Mouse (Mus musculus) spleen, postnatal 14 days (tissue): ENCODE results near the gene Nudt4.
A peak's percentile ranks its signal among the peaks of the same experiment; 100 is the strongest.

Experiments
- DNase-seq, 2 experiments: peaks; one replicate each; pipeline ENCODE4 v3.0.0; 2021 to 2022; ENCODE audit warnings: low spot score in 2 of 2

Nudt4 gene

DNA sequence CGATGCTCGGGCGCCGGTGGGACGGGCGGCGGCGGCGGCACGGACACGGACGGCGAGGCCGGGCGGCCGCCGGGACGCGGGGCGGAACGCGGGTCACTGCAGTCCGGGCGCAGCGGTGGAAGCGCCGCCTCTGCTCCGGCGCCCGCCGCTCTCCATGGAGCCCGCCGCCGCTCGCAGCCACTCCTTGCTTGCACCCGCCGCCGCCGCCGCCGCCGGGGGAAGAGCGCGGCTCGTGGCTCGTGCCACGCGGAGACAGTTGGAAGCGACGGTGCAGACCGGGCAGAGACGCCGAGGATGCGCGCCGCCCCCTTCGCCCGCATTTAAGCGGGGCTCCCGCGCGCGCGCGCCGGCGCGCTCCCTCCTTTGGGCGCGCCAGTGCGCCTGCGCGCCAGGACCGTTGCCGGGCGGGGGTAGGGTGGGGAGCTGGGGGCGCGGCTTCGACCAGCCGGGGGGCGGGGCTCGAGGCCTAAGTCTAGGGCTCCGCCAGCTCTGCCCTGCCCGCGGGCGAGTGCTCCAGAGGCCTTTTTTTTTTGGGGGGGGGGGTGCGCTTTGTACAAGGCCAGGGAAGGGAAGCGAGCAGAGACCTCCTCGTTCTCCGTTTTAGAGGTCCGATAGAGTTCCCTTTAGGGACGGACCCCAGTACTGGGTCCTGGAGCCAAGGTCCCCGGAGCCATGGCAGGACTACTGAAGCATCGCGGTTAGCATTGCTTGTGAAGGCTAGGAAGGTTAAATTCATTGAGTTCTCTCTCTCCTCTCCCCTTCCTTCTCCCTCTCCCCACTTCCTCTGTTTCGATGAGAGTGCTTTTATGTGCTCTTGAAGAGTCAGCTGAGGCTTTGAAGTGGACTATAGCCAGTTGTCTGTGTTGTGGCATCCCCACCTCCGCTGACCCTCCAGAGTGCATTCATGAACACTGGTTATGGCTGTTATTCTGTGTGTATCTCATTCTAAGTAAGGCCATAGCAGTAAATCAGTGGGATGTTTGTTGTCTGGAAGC lies at the start of gene Nudt4:
Gene Nudt4 (minus strand): TSS at position 296 of the 995 bp plus-strand sequence.
- DNase-seq = peak; percentile 81 to 85

DNA sequence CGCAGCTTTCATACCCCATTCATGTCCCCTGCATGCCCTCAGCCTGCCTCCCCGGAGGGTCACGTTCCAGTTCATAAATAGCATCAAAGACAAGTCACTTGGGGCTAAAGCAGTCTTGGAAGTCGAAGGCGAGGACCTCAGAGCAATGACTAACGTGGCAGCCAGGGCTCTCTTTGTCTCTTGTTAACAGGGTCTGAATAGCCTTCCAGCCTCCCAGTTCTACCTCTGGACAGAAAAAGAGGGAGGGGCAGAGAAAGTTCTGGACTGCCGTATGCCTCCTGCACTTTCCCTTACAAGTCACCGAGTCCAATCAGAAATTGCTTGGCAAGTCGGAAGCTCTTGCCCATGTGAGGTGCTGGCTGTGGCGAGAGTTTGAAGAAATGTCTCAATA lies 47.4 kb upstream of the Nudt4 start:
- no peak for DNase-seq

DNA sequence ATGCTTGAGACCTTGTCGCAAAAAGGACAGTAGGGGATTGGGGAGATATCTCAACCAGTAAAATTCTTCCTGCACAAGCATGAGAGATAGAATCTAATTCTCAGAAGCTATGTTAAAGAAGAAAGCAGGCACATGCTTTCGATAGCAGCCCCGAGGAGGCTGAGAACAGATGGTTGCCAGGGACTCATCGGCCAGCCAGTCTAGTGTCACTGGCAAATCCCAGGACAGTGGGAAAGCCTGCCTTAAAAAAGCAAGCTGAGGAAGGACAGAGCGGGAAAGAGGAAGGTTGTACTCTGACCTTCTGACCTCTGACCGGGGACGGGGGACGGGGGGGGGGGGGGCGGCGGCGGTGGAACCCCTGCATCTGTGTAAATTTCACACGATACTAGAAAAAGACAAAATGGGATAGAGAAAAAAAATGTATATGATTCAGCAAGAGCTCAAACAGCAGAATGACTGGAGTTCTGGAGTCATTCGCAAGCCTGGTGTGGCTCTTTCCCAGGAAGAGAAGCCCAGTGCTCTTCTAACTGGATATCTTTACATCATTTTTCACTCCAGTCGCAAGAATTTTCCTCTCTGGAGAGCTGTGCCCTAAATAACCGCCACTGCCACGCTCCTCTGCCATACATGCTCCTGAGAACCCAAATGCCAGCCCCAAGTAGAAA lies 46.9 kb upstream of the Nudt4 start:
- no peak for DNase-seq

DNA sequence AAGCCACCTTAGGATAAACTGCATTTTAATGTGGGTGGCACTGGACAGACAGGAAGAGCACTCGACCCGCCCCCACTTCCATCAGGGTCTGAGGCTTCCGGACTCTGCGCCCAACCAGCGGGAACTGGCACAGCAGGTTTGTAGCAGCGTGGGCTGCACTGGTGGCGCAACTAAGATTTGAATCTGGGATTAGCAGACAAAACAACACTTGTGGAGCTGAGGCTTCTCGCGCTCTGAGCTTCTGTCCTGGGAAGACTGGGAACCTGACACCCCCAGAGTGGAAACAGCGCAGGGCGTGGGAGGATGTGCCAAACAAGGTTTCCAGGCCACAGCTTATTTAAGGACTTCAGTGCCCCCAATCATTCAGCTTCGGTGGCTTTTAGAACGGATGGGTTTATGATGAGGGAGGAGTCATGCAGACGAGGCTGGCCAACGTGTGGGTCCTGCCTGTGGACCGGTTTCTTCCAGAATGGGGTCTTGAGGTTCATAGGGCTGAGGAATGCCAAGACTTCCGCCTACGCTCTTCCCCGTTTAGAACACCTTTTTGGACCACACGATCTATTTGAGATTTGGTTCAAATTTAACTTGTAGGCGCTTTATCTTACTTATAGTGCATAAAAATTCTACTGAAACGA lies 41.1 kb upstream of the Nudt4 start:
- no peak for DNase-seq

DNA sequence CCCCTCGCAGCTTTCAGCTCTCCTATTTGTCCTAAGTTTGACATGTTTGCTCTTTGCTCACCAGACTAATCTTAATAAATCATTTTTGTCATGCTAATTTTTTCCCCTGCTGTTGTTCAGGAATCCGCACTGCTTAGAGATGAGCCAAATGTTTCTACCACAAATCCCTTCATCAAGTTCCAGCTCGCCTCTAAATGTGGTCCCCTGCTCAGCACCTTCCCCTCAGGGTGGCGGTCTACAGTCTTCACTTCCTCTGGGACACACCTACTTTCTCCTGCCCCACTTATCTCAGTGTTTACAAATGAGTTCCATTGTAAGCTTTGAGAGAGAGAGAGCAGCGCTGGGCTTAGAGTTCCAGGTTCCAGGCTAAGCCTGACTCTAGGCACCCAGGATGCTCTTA lies 36.6 kb upstream of the Nudt4 start:
- DNase-seq = no peak

DNA sequence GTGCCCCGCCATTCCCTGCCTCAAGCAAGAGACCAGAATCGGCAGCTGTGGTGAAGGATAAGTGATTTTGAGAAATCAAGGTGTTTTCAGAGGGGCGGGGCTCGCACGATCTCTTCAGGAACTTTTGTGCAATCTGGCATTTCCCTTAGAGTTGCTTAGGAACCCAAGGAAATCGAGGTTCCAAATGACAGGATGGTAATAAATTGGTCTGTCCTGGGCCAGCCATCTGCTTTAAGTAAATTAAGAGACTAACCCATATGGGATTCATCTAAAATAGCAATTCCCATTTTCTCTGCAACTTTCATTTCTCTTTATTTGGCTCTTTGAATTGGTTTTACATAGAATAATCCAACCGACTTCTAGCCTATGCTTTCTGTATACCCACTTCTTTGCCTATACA lies 35.8 kb upstream of the Nudt4 start:
- no peak for DNase-seq

DNA sequence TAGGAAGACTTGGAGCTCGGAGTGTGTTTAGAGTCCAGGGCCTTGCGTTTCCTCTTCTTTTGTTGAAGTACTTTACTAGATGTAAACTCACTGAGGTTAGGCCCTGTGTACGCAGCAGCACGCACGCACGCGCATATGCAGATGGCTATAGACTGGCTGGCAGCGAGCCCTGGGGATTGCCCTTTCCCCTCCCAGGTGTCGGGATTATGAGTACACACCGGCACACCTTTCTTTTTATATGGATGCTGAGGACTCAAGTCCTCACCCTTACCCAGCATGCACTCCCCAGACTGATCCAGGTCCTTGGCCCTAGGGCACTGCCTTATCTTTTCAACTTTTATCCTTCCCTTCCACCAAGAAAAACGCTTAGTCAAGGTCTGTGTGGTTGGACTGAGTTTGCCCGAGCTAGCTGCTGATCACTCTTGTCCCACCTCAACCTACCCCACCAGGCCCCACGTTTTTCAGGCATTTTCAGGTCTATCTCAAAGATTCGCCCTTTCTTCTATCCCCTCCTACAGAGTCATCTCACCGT lies 34.2 kb upstream of the Nudt4 start:
- DNase-seq = no peak

DNA sequence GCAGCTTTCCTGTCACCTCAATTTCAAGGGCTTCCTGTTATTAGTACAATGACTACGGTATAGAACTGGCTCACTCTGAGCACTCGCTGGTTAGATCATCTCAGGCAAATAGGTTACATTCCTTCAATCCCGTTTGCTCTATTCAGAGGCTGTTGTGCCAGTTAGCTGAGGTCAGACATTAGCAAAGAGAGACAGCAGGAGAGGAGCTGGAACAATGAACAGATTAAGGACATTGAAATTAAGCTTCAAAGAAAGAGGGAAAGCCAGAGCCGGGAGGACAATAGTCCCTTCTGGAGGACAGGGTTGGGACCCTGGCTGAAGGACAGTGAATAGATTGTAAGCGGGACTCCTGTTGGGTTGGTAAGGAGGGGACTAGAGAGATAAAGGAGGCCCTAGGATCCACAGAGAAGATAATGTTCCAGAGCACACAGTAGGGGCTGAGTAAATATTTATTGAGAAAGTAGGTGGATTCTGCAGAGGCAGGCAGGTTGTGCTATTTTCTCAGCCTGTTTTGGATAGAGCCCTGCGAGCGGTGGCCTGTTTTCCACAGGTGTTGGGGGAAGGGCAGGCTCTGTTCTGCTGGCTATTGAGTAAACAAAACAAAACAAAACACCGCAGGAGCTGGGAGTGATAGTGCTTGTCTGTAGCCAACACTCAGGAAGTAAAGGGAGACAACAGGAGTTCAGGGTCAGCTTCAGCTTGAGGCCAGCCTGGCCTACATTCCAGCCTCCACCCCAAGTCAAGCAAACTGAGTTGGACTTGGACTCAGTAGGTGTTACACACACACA lies 32.1 kb upstream of the Nudt4 start:
- DNase-seq = no peak

DNA sequence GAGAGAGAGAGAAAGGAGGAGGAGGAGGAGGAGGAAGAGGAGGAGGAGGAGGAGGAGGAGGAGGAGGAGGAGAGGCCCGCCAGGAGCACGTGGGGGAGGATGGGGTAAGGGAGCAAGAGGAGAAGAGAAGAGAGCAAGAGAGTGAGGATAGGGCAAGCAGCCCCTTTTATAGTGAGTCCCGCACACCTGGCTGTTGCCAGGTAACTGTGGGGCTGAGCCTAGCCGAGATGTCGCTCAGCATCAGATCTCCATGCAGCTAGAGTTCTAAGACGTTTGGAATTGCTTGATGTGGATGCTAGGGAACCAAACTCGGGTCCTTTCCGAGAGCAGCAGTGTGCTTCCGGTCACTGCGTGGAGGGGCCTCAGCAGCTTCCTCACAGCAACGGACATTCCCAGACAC lies 30.5 kb upstream of the Nudt4 start:
- DNase-seq = no peak

DNA sequence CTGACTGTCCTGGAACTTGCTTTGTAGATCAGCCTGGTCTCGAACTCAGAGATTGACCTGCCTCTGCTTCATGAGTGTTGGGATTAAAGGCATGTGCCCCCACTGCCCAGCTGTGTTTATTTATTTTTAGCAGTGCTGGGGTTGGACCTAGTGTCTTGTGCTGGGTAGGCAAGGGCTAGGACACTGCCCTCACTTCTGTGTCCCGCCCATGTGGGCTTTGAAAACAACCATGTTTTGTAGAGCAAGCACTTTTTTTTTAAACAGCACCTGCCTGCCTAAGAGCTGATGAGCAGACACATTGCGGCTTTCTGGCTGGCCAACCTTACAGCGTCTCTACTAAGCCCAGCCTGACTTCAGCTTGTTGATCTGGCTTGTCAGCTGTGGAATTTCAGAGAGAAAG lies 27.3 kb upstream of the Nudt4 start:
- no peak for DNase-seq

DNA sequence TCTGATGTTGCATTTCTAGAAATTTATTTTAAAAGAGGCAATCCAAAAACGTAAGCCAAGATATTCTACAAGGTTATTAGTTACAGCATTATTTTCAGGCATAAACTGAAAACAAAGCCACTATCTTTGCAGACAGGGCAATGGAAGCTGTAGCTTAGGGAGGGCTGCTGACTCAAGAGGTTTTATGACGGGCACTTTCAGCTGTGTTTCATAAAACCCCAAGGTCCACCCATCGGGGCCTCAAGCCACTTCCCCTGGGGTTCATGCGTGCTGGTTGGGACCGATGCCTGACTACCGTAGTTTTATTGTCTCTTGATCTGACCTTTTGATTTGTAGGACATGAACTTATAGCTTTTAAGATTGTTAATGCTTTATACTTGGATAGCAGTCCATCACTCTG lies 26.2 kb upstream of the Nudt4 start:
- DNase-seq = no peak

DNA sequence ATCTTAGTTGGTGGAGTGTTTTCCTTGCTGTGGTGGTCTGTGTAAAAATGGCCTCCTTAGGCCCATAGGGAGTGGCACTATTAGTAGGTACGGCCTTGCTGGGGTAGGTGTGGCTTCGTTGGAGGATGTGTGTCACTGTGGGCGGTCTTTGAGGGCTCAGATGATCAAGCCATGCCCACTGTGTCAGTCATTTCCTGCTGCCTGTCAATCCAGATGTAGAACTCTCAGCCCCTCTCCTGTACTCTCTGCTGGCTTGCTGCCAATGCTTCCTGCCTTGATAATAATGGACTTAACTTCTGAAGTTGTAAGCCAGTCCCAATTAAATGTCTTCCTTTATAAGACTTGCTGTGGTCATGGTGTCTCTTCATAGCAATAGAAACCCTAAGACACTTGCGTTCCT lies 25.2 kb upstream of the Nudt4 start:
- no peak for DNase-seq

DNA sequence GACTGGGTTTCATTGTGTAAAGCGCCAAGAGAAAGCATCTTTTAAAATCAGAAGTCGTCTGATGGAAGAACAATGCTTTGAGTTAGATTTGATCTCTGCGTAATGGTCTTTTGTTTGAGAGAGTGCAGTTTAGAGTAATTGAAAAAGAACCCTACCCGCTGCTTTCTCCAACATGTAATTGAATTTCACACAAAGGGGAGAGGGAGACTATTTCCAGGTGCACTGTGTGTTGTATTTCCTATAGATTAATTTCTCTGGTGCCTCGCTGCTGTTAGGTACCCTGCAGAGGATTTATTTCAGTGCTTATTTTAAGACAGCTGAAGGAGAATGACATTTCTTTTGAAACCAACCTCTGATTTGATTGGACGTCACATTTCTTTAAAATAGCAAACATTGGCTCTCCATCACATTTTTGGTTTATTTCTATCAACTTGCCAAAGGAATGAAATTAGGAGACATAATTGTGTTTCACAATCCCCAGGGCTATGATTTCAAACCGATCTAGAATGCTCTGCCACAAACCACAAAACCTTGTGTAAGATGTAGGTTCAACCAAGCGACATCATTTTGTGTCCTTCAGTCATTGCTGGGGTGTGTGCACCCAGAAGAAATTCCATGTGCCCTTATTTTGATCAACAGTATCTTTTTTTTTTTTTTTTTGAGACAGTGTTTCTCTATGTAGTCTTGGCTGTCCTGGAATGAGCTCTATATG lies 23.7 kb upstream of the Nudt4 start:
- DNase-seq = no peak

DNA sequence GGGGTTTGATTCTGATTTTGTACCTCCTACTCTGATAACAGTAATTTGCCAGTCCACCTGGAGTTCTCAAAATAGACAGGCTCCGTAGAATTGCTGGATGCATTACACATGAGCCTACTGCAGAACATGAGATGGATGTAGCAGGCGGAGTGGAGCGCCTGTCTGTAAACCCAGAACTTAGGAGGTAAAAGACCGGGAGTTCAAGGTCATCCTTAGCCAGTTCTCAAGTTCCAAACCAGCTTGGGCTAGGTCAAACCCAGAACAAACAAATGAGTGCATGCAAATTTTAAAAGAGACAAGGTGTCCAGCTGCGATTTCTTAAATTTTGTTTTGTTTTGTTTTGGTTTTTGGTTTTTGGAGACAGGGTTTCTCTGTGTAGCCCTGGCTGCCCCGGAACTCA lies 21.6 kb upstream of the Nudt4 start:
- no peak for DNase-seq

DNA sequence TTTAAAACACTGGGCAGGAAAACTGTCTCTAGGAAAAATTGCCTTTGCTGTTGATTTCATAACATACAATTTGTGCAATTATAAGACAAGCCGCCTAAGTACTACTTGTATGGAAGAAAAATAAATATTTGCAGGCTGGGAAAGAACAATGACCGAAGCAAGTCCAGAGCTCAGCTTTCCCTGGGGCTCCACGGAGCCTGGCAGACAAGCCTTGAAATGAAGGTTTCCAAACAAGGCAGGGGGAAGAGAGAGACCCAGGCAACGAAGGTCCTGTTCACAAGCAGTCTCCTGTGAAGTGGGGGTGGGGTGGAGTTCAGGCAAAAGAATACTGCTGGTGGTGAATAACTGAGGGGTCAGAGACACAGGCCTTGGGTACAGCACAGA lies 13.6 kb upstream of the Nudt4 start:
- no peak for DNase-seq

DNA sequence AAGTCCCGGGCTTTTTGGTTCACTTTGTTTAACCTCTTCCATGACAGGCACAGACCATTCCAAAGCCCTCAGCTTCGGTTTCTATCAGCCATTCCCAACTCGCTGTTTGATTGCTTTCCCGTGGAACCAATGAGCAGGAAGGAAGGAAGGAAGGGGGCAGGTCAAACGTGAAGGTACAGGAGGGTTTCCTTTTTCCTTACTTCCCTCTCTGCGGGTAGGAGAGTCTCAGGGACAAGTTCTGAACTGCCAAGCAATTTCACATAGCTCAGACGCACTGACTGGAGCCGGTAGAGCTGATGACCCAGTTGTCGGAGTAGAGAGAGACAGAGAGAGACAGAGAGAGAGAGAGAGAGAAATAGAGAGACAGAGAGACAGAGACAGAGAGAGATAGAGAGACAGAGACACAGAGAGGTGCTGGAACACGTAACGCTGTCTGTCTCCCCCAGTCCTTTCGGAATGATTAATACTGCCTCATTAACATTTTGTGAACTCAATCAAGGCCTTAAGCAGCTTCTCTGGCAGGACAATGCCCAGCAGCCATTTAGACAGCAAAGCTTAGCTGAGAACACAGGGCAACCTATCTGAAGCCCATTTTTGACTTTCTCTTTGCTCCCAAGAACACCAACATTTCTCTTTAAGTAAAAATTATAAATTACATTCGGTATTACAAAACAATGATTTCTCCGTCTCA lies 13.1 kb upstream of the Nudt4 start:
- DNase-seq = no peak

DNA sequence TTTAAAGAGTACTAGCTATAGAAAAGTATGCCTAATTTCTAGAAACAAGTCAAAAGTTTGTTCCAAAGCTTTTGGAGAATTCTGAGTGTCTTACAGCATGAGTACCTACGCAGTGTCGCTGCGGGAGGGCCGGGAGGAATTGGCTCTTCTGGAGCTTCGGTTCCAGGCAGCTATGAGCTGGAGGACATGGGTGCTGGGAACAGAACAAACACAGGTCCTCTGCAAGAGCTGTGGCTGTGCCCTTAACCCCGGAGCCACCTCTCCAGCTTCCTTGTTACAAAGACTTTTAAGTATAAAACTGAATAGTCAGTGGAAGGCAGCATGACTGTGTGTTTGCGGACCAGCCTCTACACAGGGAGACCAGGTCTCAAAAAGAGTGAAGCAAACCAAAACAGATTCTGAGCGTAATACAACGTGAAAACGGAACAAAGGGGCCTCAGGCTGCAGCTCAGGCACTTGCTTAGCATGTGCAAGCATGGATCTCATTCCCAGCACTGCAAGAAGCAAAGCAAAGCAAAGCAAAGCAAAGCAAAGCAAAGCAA lies 12.0 kb upstream of the Nudt4 start:
- no peak for DNase-seq

DNA sequence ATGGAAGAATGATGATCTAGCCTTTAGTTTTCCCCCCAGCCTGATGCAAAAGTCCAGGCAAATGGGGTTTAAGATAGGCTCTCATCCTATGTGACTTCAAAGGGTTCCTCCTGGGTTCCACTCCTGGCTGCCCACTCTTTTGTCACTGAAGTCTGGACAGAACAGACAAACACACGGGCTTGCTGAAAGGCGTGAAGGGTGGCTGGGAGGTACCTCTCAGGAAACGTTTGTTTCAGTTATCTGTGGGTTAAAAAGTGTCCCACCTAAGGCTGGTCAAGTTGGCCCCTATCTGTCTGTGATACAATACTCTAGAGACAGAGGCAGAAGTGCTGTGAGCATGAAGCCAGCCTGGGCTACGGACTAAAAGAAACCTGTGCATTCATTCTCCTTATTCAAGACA lies 11.0 kb upstream of the Nudt4 start:
- no peak for DNase-seq

DNA sequence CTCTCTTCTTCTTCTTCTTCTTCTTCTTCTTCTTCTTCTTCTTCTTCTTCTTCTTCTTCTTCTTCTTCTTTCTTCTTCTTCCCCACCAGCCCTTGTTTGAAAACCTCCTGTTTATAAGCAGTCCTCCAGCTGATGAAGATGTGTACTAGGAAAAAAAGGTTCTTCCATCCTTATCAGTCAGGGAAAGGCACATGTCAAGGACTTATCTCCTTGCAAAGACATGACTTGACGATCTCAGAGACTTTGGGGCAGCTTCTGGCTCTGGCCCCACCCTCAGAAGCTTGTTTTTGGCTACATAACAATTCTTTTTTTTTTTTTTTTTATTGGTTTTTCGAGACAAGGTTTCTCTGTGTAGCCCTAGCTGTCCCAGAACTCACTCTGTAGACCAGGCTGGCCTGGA lies 5.5 kb upstream of the Nudt4 start:
- no peak for DNase-seq

DNA sequence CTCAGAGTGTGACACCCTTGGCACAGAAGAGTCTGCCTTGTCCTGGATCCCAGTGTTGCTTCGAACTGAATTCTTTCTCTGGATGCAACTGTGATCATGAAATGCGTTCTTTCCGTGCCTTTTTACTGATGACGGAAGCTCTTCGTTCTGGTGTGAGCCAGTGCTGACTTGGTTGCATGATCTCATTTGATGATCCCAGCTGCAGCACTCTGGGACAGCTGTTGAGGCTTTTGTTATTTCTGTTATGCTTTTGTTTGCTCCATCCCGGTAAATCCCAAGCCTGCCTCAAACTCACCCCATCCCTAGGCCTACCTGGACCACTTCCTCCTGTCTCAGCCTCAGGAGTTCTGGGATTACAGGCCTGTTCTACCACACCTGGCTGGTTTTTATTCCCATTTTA lies 4.1 kb upstream of the Nudt4 start:
- DNase-seq = no peak
